Mouse (Mus musculus): ENCODE measurements around the gene Sfmbt1. TPM values are rescaled to one million over a fixed set of nuclear protein-coding genes. Genes with fewer than 3 reads are reported as not detected.

Gene Sfmbt1
- total and polyA plus RNA-seq, 3 experiments: 9.4 to 33.0 (median 13.7) TPM

DNA sequence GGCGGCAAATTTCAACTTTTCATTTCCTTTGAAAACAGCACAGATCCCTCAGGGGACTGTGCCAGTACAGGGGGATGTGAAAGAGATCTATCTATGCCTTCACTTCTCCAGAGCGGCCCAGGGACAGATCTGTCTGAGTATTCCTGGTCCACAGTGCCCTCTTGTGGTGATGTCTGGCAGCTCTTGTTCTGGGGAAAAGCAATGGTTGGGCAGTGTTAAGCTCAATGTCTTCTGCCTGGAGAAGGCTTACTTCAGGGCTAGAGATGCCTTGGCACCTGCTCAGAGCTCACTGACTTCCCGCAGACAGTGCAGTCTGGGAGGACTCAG is 42.7 kb upstream of the Sfmbt1 start:
- no peak overlapping the region for H3K9ac ChIP-seq (ENCODE audit: control insufficient read depth, low read depth, low read length, poor library complexity, severe bottlenecking)
- no peak overlapping the region for H3K4me3 ChIP-seq (ENCODE audit: control insufficient read depth in 1 of 2, insufficient read depth in 1 of 2, low read depth in 2 of 2, low read length in 2 of 2)
- H3K79me2 ChIP-seq (ENCODE audit: control insufficient read depth, insufficient read depth, low read length, poor library complexity): no peaks in the 10 kb centered on the region
- H3K27ac ChIP-seq (ENCODE audit: control insufficient read depth, low read depth, low read length): no peak overlapping the region
- no peaks in the 10 kb centered on the region for H3K27me3 ChIP-seq (ENCODE audit: control insufficient read depth in 1 of 2, insufficient read depth in 2 of 2, low read length in 2 of 2)
- H3K9me3 ChIP-seq (replicated peaks; ENCODE audit: insufficient read depth, low read length): no peaks in the 10 kb centered on the region
- peaks cover 2 to 15% of the 10 kb centered on the region in 2 experiments for H3K36me3 ChIP-seq (ENCODE audit: control insufficient read depth in 1 of 2, insufficient read depth in 2 of 2, low read length in 2 of 2)
- DNase-seq (ENCODE audit: low read depth, low spot score): peak; percentile 90
- peaks cover 9 to 10% of the 10 kb centered on the region in 2 experiments for H3K4me1 ChIP-seq (ENCODE audit: control insufficient read depth in 1 of 2, insufficient read depth in 2 of 2, low read length in 2 of 2)
- TF ChIP-seq ZMIZ1 (IDR thresholded peaks at IDR 0.05; ENCODE audit: low read depth, low read length) (no peak), CTCF (IDR thresholded peaks at IDR 0.05 in 2 of 3, conservative IDR thresholded peaks at IDR 0.05 in 1 of 3; ENCODE audit: control insufficient read depth in 1 of 3, insufficient read depth in 1 of 3, low read depth in 2 of 3, low read length in 3 of 3, poor library complexity in 1 of 3, severe bottlenecking in 1 of 3) (peak; percentile 82 to 96 (median 91)), ZNF384 (IDR thresholded peaks at IDR 0.05; ENCODE audit: low read depth, low read length) (no peak), NRF1 (IDR thresholded peaks at IDR 0.05; ENCODE audit: insufficient read depth, low read depth, low read length, poor library complexity, severe bottlenecking) (no peak), ZC3H11A (IDR thresholded peaks at IDR 0.05; ENCODE audit: low read depth, low read length) (peak; percentile 91), ELF1 (IDR thresholded peaks at IDR 0.05; ENCODE audit: low read depth, low read length) (no peak), SMC3 (IDR thresholded peaks at IDR 0.05; ENCODE audit: low read depth, low read length) (peak; percentile 93), POLR2A (IDR thresholded peaks at IDR 0.05; ENCODE audit: control insufficient read depth in 1 of 2, insufficient read depth in 1 of 2, low read depth in 1 of 2, low read length in 2 of 2, poor library complexity in 1 of 2) (no peak), RAD21 (IDR thresholded peaks at IDR 0.05; ENCODE audit: low read depth, low read length) (peak; percentile 95), MEF2A (IDR thresholded peaks at IDR 0.05; ENCODE audit: extremely low read depth, insufficient replicate concordance, low read depth, low read length, poor library complexity, severe bottlenecking) (no peak)

DNA sequence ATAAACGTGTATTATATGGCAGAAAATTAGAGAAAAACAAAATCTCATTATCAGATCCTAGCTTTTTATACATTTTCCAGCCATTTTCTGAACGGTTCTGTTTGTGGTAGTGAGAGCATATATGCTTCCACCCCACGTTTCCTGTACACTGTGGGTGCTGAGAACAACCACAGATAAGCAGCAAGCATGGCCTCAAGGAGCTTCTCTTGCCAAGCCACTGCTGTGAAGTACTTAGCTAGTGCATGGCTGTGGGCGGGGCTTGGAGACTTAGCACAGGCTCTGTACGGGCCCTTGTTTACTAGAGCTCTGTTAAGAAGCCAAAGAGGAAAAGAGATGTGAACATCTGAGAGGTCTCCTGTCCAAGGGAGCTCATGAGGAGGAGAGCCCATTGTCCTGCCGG is 39.7 kb upstream of the Sfmbt1 start:
- Histone ChIP-seq H3K27me3 (ENCODE audit: control insufficient read depth in 1 of 2, insufficient read depth in 2 of 2, low read length in 2 of 2) (no peaks in the 10 kb centered on the region), H3K27ac (ENCODE audit: control insufficient read depth, low read depth, low read length) (peak overlapping the region; percentile 85), H3K9ac (ENCODE audit: control insufficient read depth, low read depth, low read length, poor library complexity, severe bottlenecking) (peak overlapping the region; percentile 64), H3K79me2 (ENCODE audit: control insufficient read depth, insufficient read depth, low read length, poor library complexity) (no peaks in the 10 kb centered on the region), H3K4me3 (ENCODE audit: control insufficient read depth in 1 of 2, insufficient read depth in 1 of 2, low read depth in 2 of 2, low read length in 2 of 2) (peak overlapping the region; percentile 17 to 21; a peak in 1 of 4 replicates), H3K4me1 (ENCODE audit: control insufficient read depth in 1 of 2, insufficient read depth in 2 of 2, low read length in 2 of 2) (peaks cover 9 to 10% of the 10 kb centered on the region in 2 experiments), H3K9me3 (replicated peaks; ENCODE audit: insufficient read depth, low read length) (no peaks in the 10 kb centered on the region), H3K36me3 (ENCODE audit: control insufficient read depth in 1 of 2, insufficient read depth in 2 of 2, low read length in 2 of 2) (peaks cover 2 to 15% of the 10 kb centered on the region in 2 experiments; a peak in 3 of 4 replicates)
- DNase-seq (ENCODE audit: low read depth, low spot score): peak; percentile 95
- TF ChIP-seq KAT2A (conservative IDR thresholded peaks at IDR 0.05; ENCODE audit: low read depth, low read length) (no peak), GATA1 (IDR thresholded peaks at IDR 0.05; ENCODE audit: low read depth, low read length) (peak; percentile 80), CHD1 (IDR thresholded peaks at IDR 0.05; ENCODE audit: low read depth, low read length) (no peak), ZKSCAN1 (IDR thresholded peaks at IDR 0.05; ENCODE audit: low read depth, low read length) (no peak), MEF2A (IDR thresholded peaks at IDR 0.05; ENCODE audit: extremely low read depth, insufficient replicate concordance, low read depth, low read length, poor library complexity, severe bottlenecking) (no peak), HCFC1 (IDR thresholded peaks at IDR 0.05; ENCODE audit: low read depth, low read length) (no peak), E2F4 (IDR thresholded peaks at IDR 0.05; ENCODE audit: borderline replicate concordance, low read depth, low read length) (no peak), ZNF384 (IDR thresholded peaks at IDR 0.05; ENCODE audit: low read depth, low read length) (no peak), NELFE (IDR thresholded peaks at IDR 0.05; ENCODE audit: low read depth, low read length) (no peak), CTCF (IDR thresholded peaks at IDR 0.05 in 2 of 3, conservative IDR thresholded peaks at IDR 0.05 in 1 of 3; ENCODE audit: control insufficient read depth in 1 of 3, insufficient read depth in 1 of 3, low read depth in 2 of 3, low read length in 3 of 3, poor library complexity in 1 of 3, severe bottlenecking in 1 of 3) (no peak), POLR2AphosphoS5 (IDR thresholded peaks at IDR 0.05; ENCODE audit: borderline replicate concordance, low read depth, low read length) (no peak), TCF12 (IDR thresholded peaks at IDR 0.05; ENCODE audit: low read depth, low read length) (peak; percentile 44), USF2 (IDR thresholded peaks at IDR 0.05; ENCODE audit: borderline replicate concordance in 1 of 2, insufficient read depth in 1 of 2, low read depth in 1 of 2, low read length in 2 of 2) (no peak), MAZ (IDR thresholded peaks at IDR 0.05; ENCODE audit: low read depth, low read length) (no peak), NRF1 (IDR thresholded peaks at IDR 0.05; ENCODE audit: insufficient read depth, low read depth, low read length, poor library complexity, severe bottlenecking) (no peak), ZC3H11A (IDR thresholded peaks at IDR 0.05; ENCODE audit: low read depth, low read length) (no peak), TBP (IDR thresholded peaks at IDR 0.05; ENCODE audit: low read depth, low read length) (peak; percentile 38; the same call in 1 of the 2 replicates), ELF1 (IDR thresholded peaks at IDR 0.05; ENCODE audit: low read depth, low read length) (no peak), ETS1 (IDR thresholded peaks at IDR 0.05; ENCODE audit: low read depth, low read length) (peak; percentile 72), POLR2A (IDR thresholded peaks at IDR 0.05; ENCODE audit: control insufficient read depth in 1 of 2, insufficient read depth in 1 of 2, low read depth in 1 of 2, low read length in 2 of 2, poor library complexity in 1 of 2) (peak in 1 of 2 experiments; percentile 22; a peak in 1 of 4 replicates), POLR2AphosphoS2 (IDR thresholded peaks at IDR 0.05; ENCODE audit: low read length) (no peak), EP300 (IDR thresholded peaks at IDR 0.05; ENCODE audit: low read depth in 1 of 2, low read length in 2 of 2) (peak; percentile 73 to 75), ZMIZ1 (IDR thresholded peaks at IDR 0.05; ENCODE audit: low read depth, low read length) (no peak), TAL1 (IDR thresholded peaks at IDR 0.05; ENCODE audit: low read length) (no peak), MYC (IDR thresholded peaks at IDR 0.05; ENCODE audit: low read depth, low read length) (peak; percentile 92), RCOR1 (IDR thresholded peaks at IDR 0.05; ENCODE audit: low read depth, low read length) (no peak), SMC3 (IDR thresholded peaks at IDR 0.05; ENCODE audit: low read depth, low read length) (peak; percentile 30; the same call in 1 of the 2 replicates)

All from MEL (cell line).